Mouse (Mus musculus) myocyte (in vitro differentiated cells): ENCODE results near the gene Rps6ka2. TPM values are rescaled to one million over a fixed set of nuclear protein-coding genes. Genes with fewer than 3 reads are reported as not detected.
A peak's percentile ranks its signal among the peaks of the same experiment; 100 is the strongest.
"Not testable (repeated sequence)": the region's sequence is repeated elsewhere in the genome, so short reads cannot be mapped to it uniquely, and the experiment has no call there.

Experiments used
- H3K27me3 ChIP-seq: one replicate; pipeline ENCODE4 v1.6.1; 2011; ENCODE audit not compliant: control insufficient read depth, insufficient read depth, insufficient read length
- H3K36me3 ChIP-seq: one replicate; pipeline ENCODE4 v1.6.1; 2011; ENCODE audit not compliant: control insufficient read depth, insufficient read depth
- H3K4me2 ChIP-seq: one replicate; pipeline ENCODE4 v1.6.1; 2011; ENCODE audit warnings: low read depth, control low read depth
- H3K4me3 ChIP-seq: one replicate; pipeline ENCODE4 v1.5.1; 2011; ENCODE audit warnings: mild to moderate bottlenecking, control low read depth, moderate library complexity
- H3K79me2 ChIP-seq: one replicate; pipeline ENCODE4 v1.6.1; 2011; ENCODE audit not compliant: control insufficient read depth, insufficient read depth
- H3ac ChIP-seq: one replicate; pipeline ENCODE4 v1.6.1; 2011; ENCODE audit not compliant: control insufficient read depth, insufficient read length
- CEBPB ChIP-seq: IDR thresholded peaks from 2 replicates; pipeline ENCODE4 v1.6.1; 2011; ENCODE audit warnings: mild to moderate bottlenecking, moderate library complexity; ENCODE audit not compliant: poor library complexity, insufficient read depth, severe bottlenecking
- E2F4 ChIP-seq: IDR thresholded peaks from one replicate; pipeline ENCODE4 v1.6.1; 2011; ENCODE audit warnings: mild to moderate bottlenecking, control low read depth, moderate library complexity; ENCODE audit not compliant: insufficient read depth
- MAX ChIP-seq: IDR thresholded peaks from one replicate; pipeline ENCODE4 v1.6.1; 2011; ENCODE audit warnings: low read depth, mild to moderate bottlenecking, control low read depth
- MYOD1 ChIP-seq, 3 experiments: IDR thresholded peaks; one replicate each; pipeline ENCODE4 v1.6.1; 2011; ENCODE audit warnings: control low read depth in 2 of 3, low read depth in 2 of 3, mild to moderate bottlenecking in 2 of 3, moderate library complexity in 1 of 3; ENCODE audit not compliant: insufficient read length in 2 of 3, control insufficient read depth in 1 of 3
- MYOG ChIP-seq, 3 experiments: IDR thresholded peaks; one replicate each; pipeline ENCODE4 v1.6.1; 2011; ENCODE audit warnings: control low read depth in 2 of 3, low read depth in 2 of 3, mild to moderate bottlenecking in 2 of 3; ENCODE audit not compliant: insufficient read length in 2 of 3, control insufficient read depth in 1 of 3, insufficient read depth in 1 of 3
- POLR2A ChIP-seq: IDR thresholded peaks from one replicate; pipeline ENCODE4 v1.6.1; 2011; ENCODE audit warnings: low read depth, mild to moderate bottlenecking, control low read depth, moderate library complexity; ENCODE audit not compliant: insufficient read length
- POLR2AphosphoS2 ChIP-seq: IDR thresholded peaks from one replicate; pipeline ENCODE4 v1.6.1; 2011; ENCODE audit warnings: low read depth, control low read depth; ENCODE audit not compliant: insufficient read length
- REST ChIP-seq: IDR thresholded peaks from one replicate; pipeline ENCODE4 v1.6.1; 2011; ENCODE audit warnings: mild to moderate bottlenecking, control low read depth, moderate library complexity; ENCODE audit not compliant: insufficient read depth, insufficient read length
- SRF ChIP-seq: IDR thresholded peaks from one replicate; pipeline ENCODE4 v1.6.1; 2011; ENCODE audit warnings: low read depth; ENCODE audit not compliant: control insufficient read depth, insufficient read length
- TCF12 ChIP-seq: IDR thresholded peaks from one replicate; pipeline ENCODE4 v1.6.1; 2011; ENCODE audit warnings: mild to moderate bottlenecking, control low read depth; ENCODE audit not compliant: poor library complexity, insufficient read depth, severe bottlenecking
- TCF3 ChIP-seq: IDR thresholded peaks from one replicate; pipeline ENCODE4 v1.6.1; 2011; ENCODE audit warnings: low read depth, control low read depth; ENCODE audit not compliant: insufficient read length
- USF1 ChIP-seq: IDR thresholded peaks from one replicate; pipeline ENCODE4 v1.6.1; 2011; ENCODE audit warnings: low read depth, mild to moderate bottlenecking, control low read depth, moderate library complexity
- polyA plus RNA-seq: library from polyadenylated mRNA; unstranded; fragments of >200 nt; fragmentation: generic; extraction: Trizol; gene quantifications from one replicate; pipeline ENCODE4 v1.2.1, GENCODE M21; 2012; ENCODE audit warnings: missing spikeins

The Rps6ka2 gene
- polyA plus RNA-seq, 1 experiment = 56.9 TPM

- TF ChIP-seq MYOD1 (IDR thresholded peaks at IDR 0.05; ENCODE audit: control insufficient read depth in 1 of 3, insufficient read length in 2 of 3, low read depth in 2 of 3) (peak in 2 of 3 experiments; percentile 32 to 56), REST (no peak), USF1 (peak; percentile 20)
- Histone ChIP-seq H3ac (no peak overlapping the region), H3K27me3 (no peaks in the 10 kb centered on the region), H3K79me2 (peaks cover 79% of the 10 kb centered on the region), H3K4me3 (no peak overlapping the region), H3K4me2 (peak overlapping the region; percentile 47), H3K36me3 (no peaks in the 10 kb centered on the region)
These were observed 3.6 kb downstream of the Rps6ka2 start for GRCm38 (mm10) chr17:7173331-7174028.

- Histone ChIP-seq H3ac (no peak overlapping the region), H3K4me2 (no peak overlapping the region), H3K79me2 (peaks cover 97% of the 10 kb centered on the region), H3K36me3 (no peaks in the 10 kb centered on the region), H3K27me3 (no peaks in the 10 kb centered on the region), H3K4me3 (no peak overlapping the region)
- no peak for TF ChIP-seq MYOD1 (IDR thresholded peaks at IDR 0.05; ENCODE audit: control insufficient read depth in 1 of 3, insufficient read length in 2 of 3, low read depth in 2 of 3)
- no peak for TF ChIP-seq USF1
- TF ChIP-seq MYOG (IDR thresholded peaks at IDR 0.05; ENCODE audit: control insufficient read depth in 1 of 3, insufficient read depth in 1 of 3, insufficient read length in 2 of 3, low read depth in 2 of 3) = no peak
- no peak for TF ChIP-seq TCF12
- TF ChIP-seq CEBPB = no peak
- no peak for TF ChIP-seq SRF
- TF ChIP-seq TCF3 = no peak
- no peak for TF ChIP-seq POLR2AphosphoS2
These were observed 5.4 kb downstream of the Rps6ka2 start for GRCm38 (mm10) chr17:7175293-7175692.

GRCm38 (mm10) chr17:7176394-7176793, 6.5 kb downstream of the Rps6ka2 start:
- no peak for TF ChIP-seq MAX
- TF ChIP-seq POLR2A = no peak
- TF ChIP-seq SRF = no peak
- TF ChIP-seq REST = no peak
- TF ChIP-seq E2F4 = no peak
- TF ChIP-seq MYOG (IDR thresholded peaks at IDR 0.05; ENCODE audit: control insufficient read depth in 1 of 3, insufficient read depth in 1 of 3, insufficient read length in 2 of 3, low read depth in 2 of 3) = no peak
- Histone ChIP-seq H3ac (no peak overlapping the region), H3K27me3 (no peaks in the 10 kb centered on the region), H3K4me3 (no peak overlapping the region), H3K79me2 (peaks cover 98% of the 10 kb centered on the region), H3K36me3 (no peaks in the 10 kb centered on the region), H3K4me2 (no peak overlapping the region)

GRCm38 (mm10) chr17:7178196-7178595, 8.3 kb downstream of the Rps6ka2 start:
- Histone ChIP-seq H3K36me3 (no peaks in the 10 kb centered on the region), H3ac (no peak overlapping the region), H3K79me2 (peaks cover 97% of the 10 kb centered on the region), H3K4me3 (no peak overlapping the region), H3K27me3 (no peaks in the 10 kb centered on the region), H3K4me2 (no peak overlapping the region)
- no peak for TF ChIP-seq TCF12
- no peak for TF ChIP-seq MAX
- TF ChIP-seq POLR2AphosphoS2 = no peak
- TF ChIP-seq POLR2A = no peak
- TF ChIP-seq REST = no peak

- TF ChIP-seq TCF3 = no peak
- no peak for TF ChIP-seq POLR2A
- TF ChIP-seq POLR2AphosphoS2 = no peak
- no peak for TF ChIP-seq SRF
- TF ChIP-seq MYOG (IDR thresholded peaks at IDR 0.05; ENCODE audit: control insufficient read depth in 1 of 3, insufficient read depth in 1 of 3, insufficient read length in 2 of 3, low read depth in 2 of 3) = no peak
These were observed 12.3 kb downstream of the Rps6ka2 start for GRCm38 (mm10) chr17:7182187-7182586.

GRCm38 (mm10) chr17:7187037-7187436, 17.1 kb downstream of the Rps6ka2 start:
- H3K36me3 ChIP-seq, H3ac ChIP-seq, H3K27me3 ChIP-seq, H3K4me2 ChIP-seq, H3K4me3 ChIP-seq: not testable (repeated sequence)
- TF ChIP-seq TCF3 = peak; percentile 14
- peak in 2 of 3 experiments; percentile 71 to 75 for TF ChIP-seq MYOD1 (IDR thresholded peaks at IDR 0.05; ENCODE audit: control insufficient read depth in 1 of 3, insufficient read length in 2 of 3, low read depth in 2 of 3)
- TF ChIP-seq MYOG (IDR thresholded peaks at IDR 0.05; ENCODE audit: control insufficient read depth in 1 of 3, insufficient read depth in 1 of 3, insufficient read length in 2 of 3, low read depth in 2 of 3) = peak in 2 of 3 experiments; percentile 68 to 85
- TF ChIP-seq TCF12 = peak; percentile 40
- H3K79me2 ChIP-seq = peaks cover 58% of the 10 kb centered on the region

More at GRCm38 (mm10) chr17:7182187-7182586, 12.3 kb downstream of the Rps6ka2 start:
- Histone ChIP-seq H3K79me2 (peaks cover 82% of the 10 kb centered on the region), H3ac (no peak overlapping the region), H3K4me2 (no peak overlapping the region), H3K36me3 (peaks cover 3% of the 10 kb centered on the region), H3K4me3 (no peak overlapping the region), H3K27me3 (no peaks in the 10 kb centered on the region)
